Comparison of ENCODE assay signal across 26 mouse cellular contexts in genomic region chr3:157155513-157155912, GRCm38 (mm10).
A peak's percentile ranks its signal among the peaks of the same experiment; 100 is the strongest.
DNase-seq lines count a peak whose midpoint lies in the region; ATAC-seq and TF ChIP-seq lines count a peak whose summit lies in the region.
"Had no signal": no experiment of that assay in that cellular context is flagged by ENCODE, and none has a peak within 500 bp of the region (broad histone marks: within the 10 kb centered on the region; RNA-seq: fewer than 3 reads in every experiment).

No protein-coding gene starts in this region.

- no peak for DNase-seq in left cerebral cortex, adult 2 months (ENCODE audit: extremely low spot score in 1 of 2, low spot score in 2 of 2)
- no peak for DNase-seq in left cerebral cortex, adult 8-10 months (ENCODE audit: low spot score in 2 of 2)
- DNase-seq in midbrain, embryonic 10.5 days (ENCODE audit: low spot score) = no peak
- peak; percentile 29 for DNase-seq in telencephalon, adult 2 months (ENCODE audit: low read depth, low spot score)
- DNase-seq in cerebellum, adult 8-10 months = no peak
- DNase-seq: adrenal gland, postnatal 10 days; adrenal gland, postnatal 36 days; cerebellum, adult 11 months; cerebellum, adult 2 months; cerebellum, postnatal 36 days; embryo, embryonic 11 days; gastrocnemius, adult 2 months; gastrocnemius, postnatal 14 days; heart, adult 11 months had no signal

- no peak overlapping the region for H3K9ac ChIP-seq in hindbrain, embryonic 15.5 days
- no peak overlapping the region for H3K9ac ChIP-seq in hindbrain, embryonic 16.5 days (ENCODE audit: low read depth, low read length)
- H3K9ac ChIP-seq in midbrain, embryonic 16.5 days (ENCODE audit: low read depth, low read length) = no peak overlapping the region
- H3K9ac ChIP-seq: embryonic facial prominence, embryonic 13.5 days; forebrain, embryonic 12.5 days; forebrain, embryonic 15.5 days; hindbrain, embryonic 13.5 days had no signal

- TF ChIP-seq CTCF in left cerebral cortex, adult 2 months (IDR thresholded peaks at IDR 0.05) = no peak

- H3K4me3 ChIP-seq in hindbrain, embryonic 15.5 days = no peak overlapping the region
- H3K4me3 ChIP-seq in hindbrain, embryonic 16.5 days (ENCODE audit: low read length) = no peak overlapping the region
- no peak overlapping the region for H3K4me3 ChIP-seq in left cerebral cortex, adult 2 months
- H3K4me3 ChIP-seq in midbrain, embryonic 16.5 days (ENCODE audit: low read depth, low read length) = no peak overlapping the region
- H3K4me3 ChIP-seq in midbrain, embryonic 10.5 days = no peak overlapping the region
- H3K4me3 ChIP-seq: embryonic facial prominence, embryonic 10.5 days; embryonic facial prominence, embryonic 13.5 days; erythroblast, embryonic 14.5 days; forebrain, embryonic 12.5 days; forebrain, embryonic 15.5 days; gastrocnemius, adult 2 months; hindbrain, embryonic 13.5 days had no signal

- H3K9me3 ChIP-seq in hindbrain, embryonic 15.5 days = no peaks in the 10 kb centered on the region
- H3K9me3 ChIP-seq in hindbrain, embryonic 16.5 days (ENCODE audit: control insufficient read depth, low read length) = no peaks in the 10 kb centered on the region
- H3K9me3 ChIP-seq in midbrain, embryonic 16.5 days (replicated peaks; ENCODE audit: control insufficient read depth, low read length, poor library complexity, severe bottlenecking) = no peaks in the 10 kb centered on the region
- no peaks in the 10 kb centered on the region for H3K9me3 ChIP-seq in midbrain, embryonic 10.5 days (replicated peaks)
- H3K9me3 ChIP-seq: embryonic facial prominence, embryonic 10.5 days; embryonic facial prominence, embryonic 13.5 days; forebrain, embryonic 12.5 days; forebrain, embryonic 15.5 days; hindbrain, embryonic 13.5 days had no signal

- H3K4me2 ChIP-seq in hindbrain, embryonic 15.5 days = no peak overlapping the region
- no peak overlapping the region for H3K4me2 ChIP-seq in hindbrain, embryonic 16.5 days (ENCODE audit: low read length)
- no peak overlapping the region for H3K4me2 ChIP-seq in midbrain, embryonic 16.5 days (ENCODE audit: low read length)
- H3K4me2 ChIP-seq: embryonic facial prominence, embryonic 13.5 days; forebrain, embryonic 12.5 days; forebrain, embryonic 15.5 days; heart, embryonic 11.5 days; hindbrain, embryonic 13.5 days had no signal

- intact Hi-C loops in left cerebral cortex, adult 2 months (cut with DNase I) = no loop called here

- H3K4me1 ChIP-seq in hindbrain, embryonic 15.5 days (replicated peaks) = no peaks in the 10 kb centered on the region
- H3K4me1 ChIP-seq in hindbrain, embryonic 16.5 days (ENCODE audit: control insufficient read depth, insufficient read depth, low read depth, low read length) = no peaks in the 10 kb centered on the region
- peaks cover 4% of the 10 kb centered on the region; the same call in 1 of the 2 replicates for H3K4me1 ChIP-seq in midbrain, embryonic 16.5 days (ENCODE audit: control insufficient read depth, insufficient read depth, low read length)
- no peaks in the 10 kb centered on the region for H3K4me1 ChIP-seq in midbrain, embryonic 10.5 days
- H3K4me1 ChIP-seq: embryonic facial prominence, embryonic 10.5 days; embryonic facial prominence, embryonic 13.5 days; forebrain, embryonic 12.5 days; forebrain, embryonic 15.5 days; hindbrain, embryonic 13.5 days had no signal

- H3K27ac ChIP-seq in hindbrain, embryonic 15.5 days (replicated peaks) = 0 out of 2 replicates have a peak overlapping the region, but pooled peaks have one; percentile 16
- no peak overlapping the region for H3K27ac ChIP-seq in hindbrain, embryonic 16.5 days (ENCODE audit: low read depth, low read length)
- H3K27ac ChIP-seq in left cerebral cortex, adult 2 months = peak overlapping the region; percentile 25; the same call in 1 of the 2 replicates
- H3K27ac ChIP-seq in midbrain, embryonic 16.5 days (ENCODE audit: low read length) = peak overlapping the region; percentile 26; the same call in 1 of the 2 replicates
- H3K27ac ChIP-seq in midbrain, embryonic 10.5 days (replicated peaks) = no peak overlapping the region
- H3K27ac ChIP-seq: embryonic facial prominence, embryonic 10.5 days; forebrain, embryonic 12.5 days; forebrain, embryonic 15.5 days; gastrocnemius, adult 2 months; hindbrain, embryonic 13.5 days had no signal

- H3K36me3 ChIP-seq in hindbrain, embryonic 15.5 days = no peaks in the 10 kb centered on the region
- H3K36me3 ChIP-seq in hindbrain, embryonic 16.5 days (ENCODE audit: control insufficient read depth, insufficient read depth, low read length) = no peaks in the 10 kb centered on the region
- H3K36me3 ChIP-seq in midbrain, embryonic 16.5 days (ENCODE audit: control insufficient read depth, insufficient read depth, low read length) = no peaks in the 10 kb centered on the region
- H3K36me3 ChIP-seq in midbrain, embryonic 10.5 days = no peaks in the 10 kb centered on the region
- H3K36me3 ChIP-seq: embryonic facial prominence, embryonic 10.5 days; embryonic facial prominence, embryonic 13.5 days; forebrain, embryonic 12.5 days; forebrain, embryonic 15.5 days; hindbrain, embryonic 13.5 days had no signal

- no peaks in the 10 kb centered on the region for H3K27me3 ChIP-seq in hindbrain, embryonic 15.5 days
- no peaks in the 10 kb centered on the region for H3K27me3 ChIP-seq in hindbrain, embryonic 16.5 days (replicated peaks; ENCODE audit: control insufficient read depth, insufficient read depth, low read length)
- no peaks in the 10 kb centered on the region for H3K27me3 ChIP-seq in midbrain, embryonic 16.5 days (ENCODE audit: control insufficient read depth, insufficient read depth, low read depth, low read length)
- no peaks in the 10 kb centered on the region for H3K27me3 ChIP-seq in midbrain, embryonic 10.5 days (ENCODE audit: low read depth, poor library complexity, severe bottlenecking)
- H3K27me3 ChIP-seq: embryonic facial prominence, embryonic 13.5 days; forebrain, embryonic 12.5 days; forebrain, embryonic 15.5 days; hindbrain, embryonic 13.5 days; Patski had no signal

- no peak for ATAC-seq in hindbrain, embryonic 15.5 days (ENCODE audit: low FRiP score, low read depth)
- no peak for ATAC-seq in hindbrain, embryonic 16.5 days
- no peak for ATAC-seq in midbrain, embryonic 16.5 days
- ATAC-seq: CD4-positive, CD25-positive, alpha-beta regulatory T cell, adult 4 months; forebrain, embryonic 15.5 days; Patski had no signal

Comparison
In these comparisons a context has a peak if more than half of its experiments do, and no peak if none do; other contexts are left out.
1. H3K27ac ChIP-seq: peak in hindbrain, embryonic 15.5 days (single experiment), left cerebral cortex, adult 2 months (single experiment) and midbrain, embryonic 16.5 days (single experiment); none in hindbrain, embryonic 16.5 days (single experiment) and midbrain, embryonic 10.5 days (single experiment).